Mouse (Mus musculus): ENCODE measurements around the gene Zfp119b.

Gene Zfp119b

DNA sequence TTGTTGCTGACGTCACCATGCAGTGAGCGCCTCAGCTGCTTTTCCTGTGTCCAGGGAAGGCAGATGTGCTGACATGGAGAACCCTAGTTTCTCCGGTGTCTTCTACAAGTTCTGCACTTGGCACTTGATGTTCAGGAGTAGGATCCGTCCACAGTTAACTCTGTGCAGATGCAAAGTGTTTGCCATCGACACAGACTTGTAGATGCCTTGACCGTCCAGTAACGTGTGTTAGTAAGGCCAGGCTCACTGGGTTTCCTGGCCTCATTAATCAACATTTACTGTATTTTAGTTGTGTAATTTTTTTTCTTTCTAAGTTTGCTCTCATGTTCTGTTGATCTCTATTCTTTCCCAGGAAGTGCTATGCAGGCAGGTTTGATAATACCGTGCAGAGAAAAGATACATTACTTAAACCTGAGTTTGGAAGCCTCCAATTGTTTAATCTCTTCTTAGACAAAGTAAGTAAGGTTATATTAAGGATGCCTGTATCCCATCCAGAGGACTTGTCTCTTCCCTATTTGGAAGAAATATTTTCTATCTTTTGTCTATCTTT, 56.8 kb downstream of the Zfp119b start:
- peak; percentile 22 for DNase-seq (ENCODE audit: extremely low read depth, insufficient read length, low spot score)

Data from 3134 (cell line).